Mouse (Mus musculus) midbrain, embryonic 11.5 days (tissue): Measurements from ENCODE around the gene Otoa. TPM values are rescaled to one million over a fixed set of nuclear protein-coding genes. Genes with fewer than 3 reads are reported as not detected.

Source experiments
- ATAC-seq: fragments of 200-750 bp; cut with Nextera tagmentation; 2 replicates; pipeline ENCODE4 v1.8.0; 2017; ENCODE audit warnings: moderate TSS enrichment, moderate library complexity; ENCODE audit not compliant: low FRiP score
- DNase-seq: peaks from one replicate; pipeline ENCODE4 v3.0.0; 2015; ENCODE audit warnings: low spot score; ENCODE audit errors: missing footprints
- H3K27ac ChIP-seq: fragments of 300-500 bp; sonication (generic); 2 replicates; pipeline ENCODE4 v1.5.1; 2014; ENCODE audit warnings: low read depth, low read length
- H3K27me3 ChIP-seq: fragments of 300-500 bp; sonication (generic); 2 replicates; pipeline ENCODE4 v1.6.1; 2014; ENCODE audit warnings: mild to moderate bottlenecking, low read length, moderate library complexity, mixed read lengths; ENCODE audit not compliant: control insufficient read depth, insufficient read depth
- H3K36me3 ChIP-seq: fragments of 300-500 bp; sonication (generic); 2 replicates; pipeline ENCODE4 v1.6.1; 2014; ENCODE audit warnings: mild to moderate bottlenecking, low read length, moderate library complexity, mixed read lengths; ENCODE audit not compliant: control insufficient read depth, insufficient read depth
- H3K4me1 ChIP-seq: fragments of 300-500 bp; sonication (generic); 2 replicates; pipeline ENCODE4 v1.6.1; 2014; ENCODE audit warnings: low read length; ENCODE audit not compliant: control insufficient read depth, insufficient read depth
- H3K4me2 ChIP-seq: fragments of 300-500 bp; sonication (generic); 2 replicates; pipeline ENCODE4 v1.6.1; 2014; ENCODE audit warnings: mild to moderate bottlenecking, moderate library complexity
- H3K4me3 ChIP-seq: fragments of 300-500 bp; sonication (generic); 2 replicates; pipeline ENCODE4 v1.5.1; 2014; ENCODE audit warnings: low read depth, low read length
- H3K9ac ChIP-seq: fragments of 300-500 bp; sonication (generic); 2 replicates; pipeline ENCODE4 v1.6.1; 2014; ENCODE audit warnings: low read length
- H3K9me3 ChIP-seq: fragments of 300-500 bp; sonication (generic); 2 replicates; pipeline ENCODE4 v1.6.1; 2016; ENCODE audit warnings: low read length; ENCODE audit not compliant: control insufficient read depth
- WGBS: fragments of 180-500 bp; shearing (Covaris S2); extraction: QIAGEN DNeasy Blood & Tissue Kit; methylation state at CpG from one replicate; pipeline ENCODE4 v1.1.7; 2014; 5-methylcytosine and 5-hydroxymethylcytosine counted together
- polyA plus RNA-seq: library from polyadenylated mRNA; unstranded; fragments of >200 nt; fragmentation: Nextera tagmentation; extraction: Ambion mirVana; gene quantifications from 2 replicates; pipeline ENCODE4 v1.2.1, GENCODE M21; 2014

The Otoa gene
- 0.06 and 0.14 TPM in 2 replicates for polyA plus RNA-seq

- H3K4me1 ChIP-seq: no peaks in the 10 kb centered on the region
- H3K27ac ChIP-seq: no peak within 1 kb of the TSS
- DNase-seq (no peak), ATAC-seq (no peak)
- no peak within 1 kb of the TSS for H3K4me3 ChIP-seq
- H3K4me2 ChIP-seq: no peak within 1 kb of the TSS
- WGBS: 91% methylated on average over 4 of the region's 4 CpGs
- H3K27me3 ChIP-seq: no peaks in the 10 kb centered on the region
- H3K9me3 ChIP-seq: no peaks in the 10 kb centered on the region
- H3K36me3 ChIP-seq: peaks cover 7% of the 10 kb centered on the region; the same call in 1 of the 2 replicates
- H3K9ac ChIP-seq: no peak within 1 kb of the TSS
Observed at GRCm38 (mm10) chr7:121081350-121081749, at the start of gene Otoa. Otoa (plus strand) TSS chr7:121081650.

GRCm38 (mm10) chr7:121033856-121034652 lies 47.4 kb upstream of the Otoa start, which contains the start of gene Mettl9:
Mettl9 (plus strand) TSS chr7:121034445.
- 4% methylated on average over 33 of the region's 43 CpGs for whole genome bisulfite sequencing
- ATAC-seq (peak; percentile 96), DNase-seq (peak; percentile 100)
- Histone ChIP-seq H3K4me1 (peaks cover 13% of the 10 kb centered on the region), H3K9me3 (no peaks in the 10 kb centered on the region), H3K36me3 (no peaks in the 10 kb centered on the region), H3K4me3 (peak within 1 kb of the TSS; percentile 88), H3K9ac (peak within 1 kb of the TSS; percentile 99), H3K4me2 (peak within 1 kb of the TSS; percentile 68), H3K27me3 (no peaks in the 10 kb centered on the region), H3K27ac (peak within 1 kb of the TSS; percentile 96)

- peak overlapping the region; percentile 88 for H3K4me3 ChIP-seq
- peak overlapping the region; percentile 68 for H3K4me2 ChIP-seq
- peak overlapping the region; percentile 99 for H3K9ac ChIP-seq
- H3K36me3 ChIP-seq: no peaks in the 10 kb centered on the region
- no peaks in the 10 kb centered on the region for H3K27me3 ChIP-seq
- WGBS: under 1% methylated on average over 21 of the region's 63 CpGs
- no peak for DNase-seq
- no peaks in the 10 kb centered on the region for H3K9me3 ChIP-seq
- peaks cover 13% of the 10 kb centered on the region for H3K4me1 ChIP-seq
- peak overlapping the region; percentile 96 for H3K27ac ChIP-seq
- ATAC-seq: peak; percentile 85
Observed at GRCm38 (mm10) chr7:121034701-121035141, 46.7 kb upstream of the Otoa start.

GRCm38 (mm10) chr7:121035161-121035721 lies 46.2 kb upstream of the Otoa start:
- peaks cover 13% of the 10 kb centered on the region for H3K4me1 ChIP-seq
- peak; percentile 43 for ATAC-seq
- no peaks in the 10 kb centered on the region for H3K36me3 ChIP-seq
- H3K27me3 ChIP-seq: no peaks in the 10 kb centered on the region
- H3K9me3 ChIP-seq: no peaks in the 10 kb centered on the region
- under 1% methylated on average over 24 of the region's 24 CpGs for WGBS
- peak overlapping the region; percentile 88 for H3K4me3 ChIP-seq
- peak overlapping the region; percentile 96 for H3K27ac ChIP-seq
- peak overlapping the region; percentile 99 for H3K9ac ChIP-seq
- peak; percentile 95 for DNase-seq
- peak overlapping the region; percentile 68 for H3K4me2 ChIP-seq

GRCm38 (mm10) chr7:121040595-121040994 lies 40.9 kb upstream of the Otoa start:
- Histone ChIP-seq H3K4me2 (no peak overlapping the region), H3K27me3 (no peaks in the 10 kb centered on the region), H3K36me3 (no peaks in the 10 kb centered on the region), H3K9ac (no peak overlapping the region), H3K4me1 (peaks cover 13% of the 10 kb centered on the region), H3K9me3 (no peaks in the 10 kb centered on the region), H3K27ac (no peak overlapping the region), H3K4me3 (no peak overlapping the region)
- no peak for DNase-seq
- no peak for ATAC-seq
- WGBS: 94% methylated on average over 4 of the region's 4 CpGs

GRCm38 (mm10) chr7:121041989-121042388 lies 39.5 kb upstream of the Otoa start:
- H3K36me3 ChIP-seq: no peaks in the 10 kb centered on the region
- DNase-seq (no peak), ATAC-seq (no peak)
- no peak overlapping the region for H3K4me2 ChIP-seq
- H3K9me3 ChIP-seq: no peaks in the 10 kb centered on the region
- peaks cover 4% of the 10 kb centered on the region; the same call in 1 of the 2 replicates for H3K4me1 ChIP-seq
- WGBS: 70% methylated on average over 1 of the region's 1 CpGs
- no peak overlapping the region for H3K27ac ChIP-seq
- H3K9ac ChIP-seq: no peak overlapping the region
- no peak overlapping the region for H3K4me3 ChIP-seq
- no peaks in the 10 kb centered on the region for H3K27me3 ChIP-seq

GRCm38 (mm10) chr7:121043004-121043403 lies 38.4 kb upstream of the Otoa start:
- Histone ChIP-seq H3K9ac (no peak overlapping the region), H3K9me3 (no peaks in the 10 kb centered on the region), H3K36me3 (no peaks in the 10 kb centered on the region), H3K4me2 (no peak overlapping the region), H3K27me3 (no peaks in the 10 kb centered on the region), H3K27ac (no peak overlapping the region), H3K4me1 (no peaks in the 10 kb centered on the region), H3K4me3 (no peak overlapping the region)
- WGBS: 97% methylated on average over 3 of the region's 3 CpGs
- ATAC-seq: no peak
- DNase-seq: no peak

- no peaks in the 10 kb centered on the region for H3K4me1 ChIP-seq
- H3K4me2 ChIP-seq: no peak overlapping the region
- no peaks in the 10 kb centered on the region for H3K27me3 ChIP-seq
- H3K9ac ChIP-seq: no peak overlapping the region
- no peak overlapping the region for H3K4me3 ChIP-seq
- no peaks in the 10 kb centered on the region for H3K9me3 ChIP-seq
- no peaks in the 10 kb centered on the region for H3K36me3 ChIP-seq
- ATAC-seq (no peak), DNase-seq (no peak)
- 89% methylated on average over 1 of the region's 1 CpGs for WGBS
- no peak overlapping the region for H3K27ac ChIP-seq
Observed at GRCm38 (mm10) chr7:121043510-121043909, 37.9 kb upstream of the Otoa start.

GRCm38 (mm10) chr7:121044251-121044650 lies 37.2 kb upstream of the Otoa start:
- Histone ChIP-seq H3K27ac (no peak overlapping the region), H3K27me3 (no peaks in the 10 kb centered on the region), H3K4me2 (no peak overlapping the region), H3K9ac (no peak overlapping the region), H3K4me3 (no peak overlapping the region), H3K4me1 (no peaks in the 10 kb centered on the region), H3K9me3 (no peaks in the 10 kb centered on the region), H3K36me3 (no peaks in the 10 kb centered on the region)
- 100% methylated on average over 1 of the region's 1 CpGs for WGBS
- no peak for DNase-seq
- no peak for ATAC-seq
